8 mouse cellular contexts compared by ENCODE assay signal in genomic region chr9:119321392-119322229, GRCm38 (mm10). TPM values are rescaled to one million over a fixed set of nuclear protein-coding genes. Genes with fewer than 3 reads are reported as not detected.
DNase-seq lines count a peak whose midpoint lies in the region; ATAC-seq and TF ChIP-seq lines count a peak whose summit lies in the region.
"Had no signal": no experiment of that assay in that cellular context is flagged by ENCODE, and none has a peak within 500 bp of the region (broad histone marks: within the 10 kb centered on the region; RNA-seq: fewer than 3 reads in every experiment).

No protein-coding gene starts in this region.

- H3K4me2 ChIP-seq in lung, postnatal 0 days (replicated peaks; ENCODE audit: low read depth, low read length): peak overlapping the region; percentile 98
- peak overlapping the region; percentile 92 for H3K4me2 ChIP-seq in heart, postnatal 0 days (ENCODE audit: low read depth, low read length)
- H3K4me2 ChIP-seq in liver, embryonic 15.5 days: peak overlapping the region; percentile 96
- peak overlapping the region; percentile 80 for H3K4me2 ChIP-seq in stomach, embryonic 14.5 days (replicated peaks; ENCODE audit: low read depth, low read length)

- H3K27me3 ChIP-seq in lung, postnatal 0 days (replicated peaks; ENCODE audit: insufficient read depth, low read length): no peaks in the 10 kb centered on the region
- no peaks in the 10 kb centered on the region for H3K27me3 ChIP-seq in heart, postnatal 0 days (ENCODE audit: control insufficient read depth, insufficient read depth, low read length)
- no peaks in the 10 kb centered on the region for H3K27me3 ChIP-seq in liver, embryonic 15.5 days
- H3K27me3 ChIP-seq in stomach, embryonic 14.5 days (ENCODE audit: control insufficient read depth, insufficient read depth, low read length): no peaks in the 10 kb centered on the region

- peak overlapping the region; percentile 73 for H3K9ac ChIP-seq in lung, postnatal 0 days (replicated peaks; ENCODE audit: low read depth)
- peak overlapping the region; percentile 85 for H3K9ac ChIP-seq in heart, postnatal 0 days (replicated peaks; ENCODE audit: low read depth, low read length)
- peak overlapping the region; percentile 83 for H3K9ac ChIP-seq in liver, embryonic 15.5 days
- H3K9ac ChIP-seq in stomach, embryonic 14.5 days (replicated peaks; ENCODE audit: low read depth, low read length): peak overlapping the region; percentile 67

- peaks cover 6% of the 10 kb centered on the region; the same call in 1 of the 2 replicates for H3K4me1 ChIP-seq in lung, postnatal 0 days (ENCODE audit: insufficient read depth, low read depth, low read length)
- H3K4me1 ChIP-seq in heart, postnatal 0 days (ENCODE audit: control insufficient read depth, insufficient read depth): peaks cover 13% of the 10 kb centered on the region
- peaks cover 41% of the 10 kb centered on the region for H3K4me1 ChIP-seq in liver, embryonic 15.5 days (replicated peaks)
- H3K4me1 ChIP-seq in stomach, embryonic 14.5 days (ENCODE audit: control insufficient read depth, insufficient read depth, low read length): peaks cover 5% of the 10 kb centered on the region; the same call in 1 of the 2 replicates

- TF ChIP-seq EP300 in lung, postnatal 0 days (IDR thresholded peaks at IDR 0.05): no peak
- TF ChIP-seq EP300 in heart, postnatal 0 days (IDR thresholded peaks at IDR 0.05; ENCODE audit: low read depth): no peak

- no peaks in the 10 kb centered on the region for H3K9me3 ChIP-seq in lung, postnatal 0 days (ENCODE audit: low read length)
- H3K9me3 ChIP-seq in heart, postnatal 0 days (replicated peaks; ENCODE audit: control insufficient read depth, low read length): no peaks in the 10 kb centered on the region
- no peaks in the 10 kb centered on the region for H3K9me3 ChIP-seq in liver, embryonic 15.5 days (replicated peaks)
- no peaks in the 10 kb centered on the region for H3K9me3 ChIP-seq in stomach, embryonic 14.5 days (ENCODE audit: control insufficient read depth, low read depth, low read length)

- no peaks in the 10 kb centered on the region for H3K36me3 ChIP-seq in lung, postnatal 0 days (ENCODE audit: insufficient read depth, low read length)
- no peaks in the 10 kb centered on the region for H3K36me3 ChIP-seq in heart, postnatal 0 days (replicated peaks; ENCODE audit: control insufficient read depth, insufficient read depth, low read length)
- H3K36me3 ChIP-seq in liver, embryonic 15.5 days (replicated peaks): no peaks in the 10 kb centered on the region
- no peaks in the 10 kb centered on the region for H3K36me3 ChIP-seq in stomach, embryonic 14.5 days (ENCODE audit: control insufficient read depth, insufficient read depth, low read length)

- H3K27ac ChIP-seq in lung, postnatal 0 days (ENCODE audit: low read length): peak overlapping the region; percentile 91
- peak overlapping the region; percentile 96 for H3K27ac ChIP-seq in heart, postnatal 0 days (ENCODE audit: low read depth)
- H3K27ac ChIP-seq in liver, embryonic 15.5 days (replicated peaks): peak overlapping the region; percentile 99
- H3K27ac ChIP-seq in stomach, embryonic 14.5 days (ENCODE audit: low read length): peak overlapping the region; percentile 90

- no peak for ATAC-seq in lung, postnatal 0 days
- ATAC-seq in heart, postnatal 0 days (ENCODE audit: insufficient read depth, low read depth): peak; percentile 4; the same call in 1 of the 2 replicates
- peak; percentile 2 for ATAC-seq in liver, embryonic 15.5 days (ENCODE audit: insufficient read depth)
- ATAC-seq in stomach, embryonic 14.5 days (ENCODE audit: insufficient number of reproducible peaks, insufficient read depth, low FRiP score, low read depth): peak; percentile 11; the same call in 1 of the 2 replicates

- under 1% methylated on average over 38 of the region's 59 CpGs for WGBS in lung, postnatal 0 days
- WGBS in heart, postnatal 0 days: under 1% methylated on average over 48 of the region's 59 CpGs
- under 1% methylated on average over 59 of the region's 59 CpGs for WGBS in liver, embryonic 15.5 days (ENCODE audit: insufficient replicate concordance)
- under 1% methylated on average over 59 of the region's 59 CpGs for WGBS in stomach, embryonic 14.5 days

- peak overlapping the region; percentile 87 for H3K4me3 ChIP-seq in lung, postnatal 0 days (ENCODE audit: low read depth, low read length)
- peak overlapping the region; percentile 93 for H3K4me3 ChIP-seq in heart, postnatal 0 days (ENCODE audit: low read depth, low read length)
- H3K4me3 ChIP-seq in liver, embryonic 15.5 days (replicated peaks): peak overlapping the region; percentile 86
- H3K4me3 ChIP-seq in stomach, embryonic 14.5 days (ENCODE audit: low read depth, low read length): peak overlapping the region; percentile 79

- peak; percentile 50 for DNase-seq in lung, postnatal 0 days (ENCODE audit: low spot score)
- DNase-seq in lung, postnatal 25 days (ENCODE audit: low spot score): no peak
- peak; percentile 23 for DNase-seq in c-Kit-positive CD71-positive TER-119-positive erythroid progenitor cells, embryonic 14.5 days (ENCODE audit: low spot score)
- peak; percentile 35 for DNase-seq in heart, postnatal 0 days (ENCODE audit: low spot score)
- no peak for DNase-seq in thymus, postnatal 4 days

- TF ChIP-seq CTCF in lung, postnatal 0 days (IDR thresholded peaks at IDR 0.05): no peak
- TF ChIP-seq CTCF in heart, postnatal 0 days (IDR thresholded peaks at IDR 0.05; ENCODE audit: low read depth): no peak

RNA-seq across cellular contexts. Expression of gene Oxsr1, which starts 0.6 kb away (rescaled TPM):
- polyA plus RNA-seq in lung, postnatal 0 days (2015; fragmentation: Nextera tagmentation; extraction: Ambion mirVana): 6.6 and 8.0 TPM in 2 replicates
- 28.1 and 28.8 TPM in 2 replicates for total RNA-seq in heart, postnatal 0 days (2014; rRNA removed; ENCODE audit: low replicate concordance)
- polyA plus RNA-seq in heart, postnatal 0 days (2015; fragmentation: Nextera tagmentation; extraction: Ambion mirVana): 6.4 and 6.7 TPM in 2 replicates
- polyA plus RNA-seq in liver, embryonic 15.5 days (2015; fragmentation: Nextera tagmentation; extraction: Ambion mirVana): 4.8 and 5.6 TPM in 2 replicates
- polyA plus RNA-seq in stomach, embryonic 14.5 days (2014; fragmentation: Nextera tagmentation; extraction: Ambion mirVana): 16.6 and 16.9 TPM in 2 replicates

RNA-seq across cellular contexts. Expression of gene Acaa1a, which starts 17.9 kb away (rescaled TPM):
- polyA plus RNA-seq in lung, postnatal 0 days (2015; fragmentation: Nextera tagmentation; extraction: Ambion mirVana): 114 and 128 TPM in 2 replicates
- total RNA-seq in heart, postnatal 0 days (2014; rRNA removed; ENCODE audit: low replicate concordance): 179 and 206 TPM in 2 replicates
- polyA plus RNA-seq in heart, postnatal 0 days (2015; fragmentation: Nextera tagmentation; extraction: Ambion mirVana): 89.1 and 89.8 TPM in 2 replicates
- 42.4 and 51.5 TPM in 2 replicates for polyA plus RNA-seq in liver, embryonic 15.5 days (2015; fragmentation: Nextera tagmentation; extraction: Ambion mirVana)
- polyA plus RNA-seq in stomach, embryonic 14.5 days (2014; fragmentation: Nextera tagmentation; extraction: Ambion mirVana): 99.1 and 101 TPM in 2 replicates

RNA-seq across cellular contexts. Expression of gene Myd88, which starts 19.6 kb away (rescaled TPM):
- 50.3 and 61.3 TPM in 2 replicates for polyA plus RNA-seq in lung, postnatal 0 days (2015; fragmentation: Nextera tagmentation; extraction: Ambion mirVana)
- 9.7 and 14.3 TPM in 2 replicates for total RNA-seq in heart, postnatal 0 days (2014; rRNA removed; ENCODE audit: low replicate concordance)
- polyA plus RNA-seq in heart, postnatal 0 days (2015; fragmentation: Nextera tagmentation; extraction: Ambion mirVana): 15.8 and 17.0 TPM in 2 replicates
- polyA plus RNA-seq in liver, embryonic 15.5 days (2015; fragmentation: Nextera tagmentation; extraction: Ambion mirVana): 15.3 and 17.0 TPM in 2 replicates
- polyA plus RNA-seq in stomach, embryonic 14.5 days (2014; fragmentation: Nextera tagmentation; extraction: Ambion mirVana): 28.4 and 33.9 TPM in 2 replicates

RNA-seq across cellular contexts. Expression of gene Xylb, which starts 35.6 kb away (rescaled TPM):
- 2.0 and 2.2 TPM in 2 replicates for polyA plus RNA-seq in lung, postnatal 0 days (2015; fragmentation: Nextera tagmentation; extraction: Ambion mirVana)
- 0.04 and 0.12 TPM in 2 replicates for total RNA-seq in heart, postnatal 0 days (2014; rRNA removed; ENCODE audit: low replicate concordance)
- polyA plus RNA-seq in heart, postnatal 0 days (2015; fragmentation: Nextera tagmentation; extraction: Ambion mirVana): 0.26 and 0.46 TPM in 2 replicates
- polyA plus RNA-seq in liver, embryonic 15.5 days (2015; fragmentation: Nextera tagmentation; extraction: Ambion mirVana): 3.7 and 3.8 TPM in 2 replicates
- 5.0 and 5.2 TPM in 2 replicates for polyA plus RNA-seq in stomach, embryonic 14.5 days (2014; fragmentation: Nextera tagmentation; extraction: Ambion mirVana)

RNA-seq across cellular contexts. Expression of gene Slc22a14, which starts 43.7 kb away (rescaled TPM):
- 0.17 TPM in 1 of 2 replicates, not detected in the other for polyA plus RNA-seq in lung, postnatal 0 days (2015; fragmentation: Nextera tagmentation; extraction: Ambion mirVana)
- 0.19 TPM in 1 of 2 replicates, not detected in the other for total RNA-seq in heart, postnatal 0 days (2014; rRNA removed; ENCODE audit: low replicate concordance)
- 0.08 and 0.11 TPM in 2 replicates for polyA plus RNA-seq in heart, postnatal 0 days (2015; fragmentation: Nextera tagmentation; extraction: Ambion mirVana)
- polyA plus RNA-seq in liver, embryonic 15.5 days (2015; fragmentation: Nextera tagmentation; extraction: Ambion mirVana): 0.07 TPM in 1 of 2 replicates, not detected in the other
- not detected in 2 replicates for polyA plus RNA-seq in stomach, embryonic 14.5 days (2014; fragmentation: Nextera tagmentation; extraction: Ambion mirVana)
- total RNA-seq: gastrocnemius, adult 8-10 months had no signal

Comparison
In these comparisons a context has a peak if more than half of its experiments do, and no peak if none do; other contexts are left out.
1. DNase-seq: peak in lung, postnatal 0 days (single experiment), c-Kit-positive CD71-positive TER-119-positive erythroid progenitor cells, embryonic 14.5 days (single experiment) and heart, postnatal 0 days (single experiment); none in lung, postnatal 25 days (single experiment) and thymus, postnatal 4 days (single experiment).
2. Peak in every context shown above with its lines, with median percentiles within 50 percentile points of each other: H3K27ac ChIP-seq, H3K4me2 ChIP-seq, H3K4me3 ChIP-seq and H3K9ac ChIP-seq.